Mouse (Mus musculus) megakaryocyte, embryonic 14.5 days (primary cell): ENCODE results near the gene Golgb1.

ENCODE experiments used
- FLI1 ChIP-seq: IDR thresholded peaks from 2 replicates; pipeline ENCODE4 v1.6.1; 2012; ENCODE audit warnings: low read length, inconsistent platforms, mixed read lengths
- GATA1 ChIP-seq: IDR thresholded peaks from 3 replicates; pipeline ENCODE4 v1.6.1; 2012; ENCODE audit warnings: mixed read lengths, low read length, inconsistent platforms, borderline replicate concordance

- no peak for TF ChIP-seq GATA1
- TF ChIP-seq FLI1: no peak
Measured at GRCm38 (mm10) chr16:36887546-36887945, 12.6 kb downstream of the Golgb1 start.
